Mouse (Mus musculus): ENCODE data around the gene Atp4a. TPM values are rescaled to one million over a fixed set of nuclear protein-coding genes. Genes with fewer than 3 reads are reported as not detected.
"Not testable (repeated sequence)": the region's sequence is repeated elsewhere in the genome, so short reads cannot be mapped to it uniquely, and the experiment has no call there.

Atp4a gene
- total and polyA plus RNA-seq, 2 experiments, result 2.6 to 4.2 TPM

DNA sequence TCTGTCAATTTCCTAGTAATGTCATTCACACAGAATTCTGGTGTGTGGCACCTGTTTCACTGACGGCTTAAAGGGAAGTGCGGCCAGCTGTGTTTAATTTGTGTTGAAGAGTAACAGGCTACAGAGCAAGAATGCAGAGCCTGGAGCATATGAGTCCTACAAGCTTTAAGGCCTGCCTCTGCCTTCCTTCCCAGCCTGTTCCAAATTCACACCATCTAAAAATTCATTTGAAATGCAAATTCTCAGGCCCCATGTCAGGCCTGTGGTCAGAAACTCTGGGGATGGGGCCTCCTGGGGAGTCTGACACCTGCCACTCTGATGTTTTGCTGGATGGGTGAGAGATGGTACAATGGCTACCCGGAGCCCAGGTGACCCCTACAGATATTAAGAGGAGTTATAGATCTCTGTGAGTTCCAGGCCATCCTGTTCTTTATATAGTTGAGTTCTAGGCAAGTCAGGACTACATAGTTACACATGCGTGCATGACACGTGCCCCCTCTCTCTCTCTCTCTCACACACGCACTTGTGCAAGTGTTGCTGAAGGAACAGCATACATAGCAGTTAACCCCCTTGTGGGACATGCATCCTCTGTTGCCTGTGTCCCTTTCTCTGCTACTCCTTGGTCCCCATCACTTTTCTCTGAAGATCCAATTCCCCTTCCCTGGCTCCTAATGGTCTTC lies 11.4 kb downstream of the Atp4a start:
- TF ChIP-seq CTCF (IDR thresholded peaks at IDR 0.05; ENCODE audit: low read depth, low read length) (no peak), POLR2A (IDR thresholded peaks at IDR 0.05; ENCODE audit: extremely low read depth, insufficient read depth, low read length) (no peak)
- H3K36me3 ChIP-seq (ENCODE audit: control insufficient read depth, insufficient read depth, low read length), result peaks cover 2% of the 10 kb centered on the region; the same call in 1 of the 2 replicates
- H3K9ac ChIP-seq (ENCODE audit: low read depth, low read length), result no peak overlapping the region
- H3K79me2 ChIP-seq (ENCODE audit: control insufficient read depth, insufficient read depth, low read length), result no peaks in the 10 kb centered on the region
- 56% methylated on average over 6 of the region's 6 CpGs for WGBS
- H3K4me3 ChIP-seq (ENCODE audit: insufficient read depth, low read depth, low read length), result no peak overlapping the region
- no peak overlapping the region for H3K27ac ChIP-seq (replicated peaks; ENCODE audit: insufficient read depth, low read depth, low read length)
- no peaks in the 10 kb centered on the region for H3K27me3 ChIP-seq (ENCODE audit: control insufficient read depth, insufficient read depth, low read length)
- peaks cover 15% of the 10 kb centered on the region for H3K4me1 ChIP-seq (ENCODE audit: control insufficient read depth, insufficient read depth, low read length)
- DNase-seq (ENCODE audit: extremely low read depth, low read depth, low spot score), result no peak

DNA sequence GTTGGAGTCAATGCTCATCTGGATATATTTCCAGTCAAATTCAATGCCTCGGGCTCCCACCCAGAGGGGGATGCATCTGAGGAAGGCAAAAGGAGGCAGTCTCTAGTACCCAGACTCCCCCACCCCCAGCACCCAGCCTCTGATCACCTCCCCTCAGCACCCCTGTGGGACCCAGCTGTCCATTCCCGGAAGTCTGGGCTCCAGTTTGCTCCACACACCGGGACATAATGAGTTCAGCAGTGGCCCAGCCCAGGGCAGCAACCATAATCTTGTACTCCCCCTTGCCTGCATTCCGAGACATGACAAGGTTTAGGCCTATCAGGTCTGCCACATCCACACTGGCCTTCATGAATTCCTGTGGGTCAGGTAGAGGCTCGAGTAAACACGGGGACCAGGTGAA lies 16.2 kb downstream of the Atp4a start:
- no peaks in the 10 kb centered on the region; the same call in 1 of the 2 replicates for H3K79me2 ChIP-seq (ENCODE audit: control insufficient read depth, insufficient read depth, low read length)
- H3K4me3 ChIP-seq (ENCODE audit: insufficient read depth, low read depth, low read length), result peak overlapping the region; percentile 75
- peak overlapping the region; percentile 84 for H3K9ac ChIP-seq (ENCODE audit: low read depth, low read length)
- H3K4me1 ChIP-seq (ENCODE audit: control insufficient read depth, insufficient read depth, low read length), result peaks cover 21% of the 10 kb centered on the region
- DNase-seq (ENCODE audit: extremely low read depth, low read depth, low spot score), result no peak
- TF ChIP-seq POLR2A (IDR thresholded peaks at IDR 0.05; ENCODE audit: extremely low read depth, insufficient read depth, low read length), result no peak
- H3K36me3 ChIP-seq (ENCODE audit: control insufficient read depth, insufficient read depth, low read length), result peaks cover 2% of the 10 kb centered on the region; the same call in 1 of the 2 replicates
- H3K27ac ChIP-seq (replicated peaks; ENCODE audit: insufficient read depth, low read depth, low read length), result peak overlapping the region; percentile 79
- H3K27me3 ChIP-seq (ENCODE audit: control insufficient read depth, insufficient read depth, low read length), result no peaks in the 10 kb centered on the region
- 39% methylated on average over 6 of the region's 6 CpGs for WGBS

- Histone ChIP-seq H3K4me3 (ENCODE audit: insufficient read depth, low read depth, low read length) (peak overlapping the region; percentile 75), H3K27ac (replicated peaks; ENCODE audit: insufficient read depth, low read depth, low read length) (peak overlapping the region; percentile 79), H3K9ac (ENCODE audit: low read depth, low read length) (peak overlapping the region; percentile 84), H3K79me2 (ENCODE audit: control insufficient read depth, insufficient read depth, low read length) (no peaks in the 10 kb centered on the region; the same call in 1 of the 2 replicates), H3K27me3 (ENCODE audit: control insufficient read depth, insufficient read depth, low read length) (no peaks in the 10 kb centered on the region), H3K36me3 (ENCODE audit: control insufficient read depth, insufficient read depth, low read length) (peaks cover 2% of the 10 kb centered on the region; the same call in 1 of the 2 replicates), H3K4me1 (ENCODE audit: control insufficient read depth, insufficient read depth, low read length) (peaks cover 21% of the 10 kb centered on the region)
- DNase-seq (ENCODE audit: extremely low read depth, low read depth, low spot score), result peak; percentile 74
- TF ChIP-seq POLR2A (IDR thresholded peaks at IDR 0.05; ENCODE audit: extremely low read depth, insufficient read depth, low read length) (no peak), CTCF (IDR thresholded peaks at IDR 0.05; ENCODE audit: low read depth, low read length) (no peak)
- WGBS, result 2% methylated on average over 26 of the region's 26 CpGs
Observed at GRCm38 (mm10) chr7:30728739-30729395, 16.9 kb downstream of the Atp4a start.

DNA sequence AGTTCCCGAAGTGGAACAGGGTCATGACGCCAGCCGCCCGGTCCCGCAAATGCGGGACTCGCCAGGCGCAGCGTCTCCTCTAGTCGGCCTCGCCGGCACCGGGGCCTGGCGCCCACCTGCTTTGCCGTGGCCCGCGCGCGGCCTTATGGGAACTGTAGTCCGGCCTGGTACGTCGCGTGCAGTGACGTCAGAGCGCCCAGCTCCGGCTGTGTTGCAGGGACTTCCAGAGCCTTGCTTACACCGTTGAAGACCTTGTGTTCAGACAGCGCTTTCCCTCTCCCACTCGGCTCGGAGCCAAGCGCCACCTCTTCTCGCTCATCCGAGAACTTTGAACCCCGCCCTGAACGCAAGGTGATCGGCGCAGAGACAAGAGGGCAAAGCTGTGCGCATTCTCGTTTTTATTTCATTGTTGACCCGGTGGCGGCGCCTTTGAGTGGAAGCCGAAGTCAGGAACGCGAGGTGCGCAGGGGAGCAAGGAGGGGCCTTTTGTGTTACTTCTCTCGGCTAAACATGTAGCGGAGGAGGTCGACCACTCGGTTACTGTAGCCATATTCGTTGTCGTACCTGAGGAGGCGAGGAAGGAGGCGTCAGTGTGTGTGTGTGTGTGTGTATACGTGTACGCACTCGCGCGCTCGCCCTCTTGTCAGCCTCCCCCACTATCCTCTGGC lies 17.5 kb downstream of the Atp4a start, which contains the start of gene Tmem147:
TSS of gene Tmem147 (minus strand) at position 145 of the 668 bp plus-strand sequence.
- no peaks in the 10 kb centered on the region for H3K27me3 ChIP-seq (ENCODE audit: control insufficient read depth, insufficient read depth, low read length)
- peak within 1 kb of the TSS; percentile 86 for H3K27ac ChIP-seq (replicated peaks; ENCODE audit: insufficient read depth, low read depth, low read length)
- H3K4me1 ChIP-seq (ENCODE audit: control insufficient read depth, insufficient read depth, low read length), result peaks cover 21% of the 10 kb centered on the region
- 0 out of 2 replicates have a peak, but pooled peaks have one; percentile 53 for TF ChIP-seq POLR2A (IDR thresholded peaks at IDR 0.05; ENCODE audit: extremely low read depth, insufficient read depth, low read length)
- TF ChIP-seq CTCF (IDR thresholded peaks at IDR 0.05; ENCODE audit: low read depth, low read length), result no peak; the same call in 1 of the 2 replicates
- under 1% methylated on average over 60 of the region's 60 CpGs for WGBS
- peaks cover 3% of the 10 kb centered on the region; the same call in 1 of the 2 replicates for H3K36me3 ChIP-seq (ENCODE audit: control insufficient read depth, insufficient read depth, low read length)
- peak within 1 kb of the TSS; percentile 75 for H3K4me3 ChIP-seq (ENCODE audit: insufficient read depth, low read depth, low read length)
- peak within 1 kb of the TSS; percentile 89 for H3K9ac ChIP-seq (ENCODE audit: low read depth, low read length)
- peak; percentile 99 for DNase-seq (ENCODE audit: extremely low read depth, low read depth, low spot score)
- H3K79me2 ChIP-seq (ENCODE audit: control insufficient read depth, insufficient read depth, low read length), result no peaks in the 10 kb centered on the region; the same call in 1 of the 2 replicates

GRCm38 (mm10) chr7:30730064-30730722 lies 18.2 kb downstream of the Atp4a start:
- not testable (repeated sequence) for H3K27me3 ChIP-seq (ENCODE audit: control insufficient read depth, insufficient read depth, low read length); H3K79me2 ChIP-seq (ENCODE audit: control insufficient read depth, insufficient read depth, low read length); DNase-seq (ENCODE audit: extremely low read depth, low read depth, low spot score); H3K36me3 ChIP-seq (ENCODE audit: control insufficient read depth, insufficient read depth, low read length)
- H3K9ac ChIP-seq (ENCODE audit: low read depth, low read length), result peak overlapping the region; percentile 89
- H3K4me3 ChIP-seq (ENCODE audit: insufficient read depth, low read depth, low read length), result peak overlapping the region; percentile 75
- H3K27ac ChIP-seq (replicated peaks; ENCODE audit: insufficient read depth, low read depth, low read length), result peak overlapping the region; percentile 86
- 18% methylated on average over 13 of the region's 22 CpGs for WGBS
- peaks cover 21% of the 10 kb centered on the region for H3K4me1 ChIP-seq (ENCODE audit: control insufficient read depth, insufficient read depth, low read length)
